Mouse (Mus musculus): ENCODE measurements around the gene Spdya.
A peak's percentile ranks its signal among the peaks of the same experiment; 100 is the strongest.
"Not testable (repeated sequence)": the region's sequence is repeated elsewhere in the genome, so short reads cannot be mapped to it uniquely, and the experiment has no call there.

The Spdya gene

DNA sequence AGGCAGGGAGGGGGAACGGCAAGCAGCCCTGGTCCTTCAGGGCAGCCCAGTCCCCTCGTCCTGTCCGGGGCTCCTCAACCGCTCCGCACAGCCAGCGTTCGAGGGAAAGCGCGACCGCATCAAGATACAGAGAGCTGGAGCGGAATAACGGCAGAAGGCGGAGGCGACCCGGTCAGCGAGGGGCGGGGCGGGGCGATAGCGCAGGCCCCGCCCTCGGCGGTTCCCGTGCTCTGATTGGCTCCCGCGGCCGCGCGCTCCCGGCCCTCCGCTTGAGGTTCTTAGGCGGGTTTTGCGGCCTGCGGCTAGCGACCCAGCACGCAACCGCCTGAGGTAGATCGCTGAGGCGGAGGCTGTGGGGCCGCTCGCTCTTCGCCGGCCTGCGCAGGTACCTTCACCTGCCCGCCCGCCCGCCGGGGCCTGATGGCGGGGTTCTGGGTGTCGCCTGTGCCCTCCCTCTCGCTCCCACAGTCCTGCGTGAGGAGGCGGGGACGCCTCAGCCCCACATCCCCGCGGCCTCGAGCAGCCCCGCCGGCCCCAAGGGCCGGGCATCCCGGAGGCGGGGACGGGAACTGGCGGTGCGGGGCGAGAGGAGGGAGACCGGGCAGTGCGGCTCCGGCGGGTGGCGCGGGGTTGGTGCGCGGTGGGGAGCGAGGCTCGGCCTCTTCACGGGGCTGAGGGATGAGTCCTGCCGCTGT lies at the start of gene Spdya:
TSS of gene Spdya (plus strand) at position 305 of the 695 bp plus-strand sequence.
- peak; percentile 95 for DNase-seq

DNA sequence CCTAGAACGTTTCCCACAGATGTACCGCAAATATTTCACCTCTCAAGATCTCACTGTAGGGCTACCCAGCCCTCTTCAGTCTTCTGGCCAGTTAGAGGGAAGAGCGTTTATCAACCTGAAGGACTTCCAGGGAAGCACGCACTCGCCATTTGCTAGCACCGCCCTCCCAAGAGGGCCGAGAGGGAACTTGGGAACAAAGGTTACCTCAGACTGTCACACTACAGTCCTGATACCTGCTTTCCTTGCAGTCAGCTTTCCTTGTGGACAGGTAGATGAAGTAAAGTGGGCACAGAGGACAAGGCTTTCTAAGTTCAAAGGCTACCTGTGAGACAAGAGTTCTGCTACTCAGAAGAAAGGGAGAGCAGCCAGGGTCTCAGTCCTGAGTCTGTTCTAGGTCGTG lies 45.0 kb upstream of the Spdya start:
- no peak for DNase-seq

DNA sequence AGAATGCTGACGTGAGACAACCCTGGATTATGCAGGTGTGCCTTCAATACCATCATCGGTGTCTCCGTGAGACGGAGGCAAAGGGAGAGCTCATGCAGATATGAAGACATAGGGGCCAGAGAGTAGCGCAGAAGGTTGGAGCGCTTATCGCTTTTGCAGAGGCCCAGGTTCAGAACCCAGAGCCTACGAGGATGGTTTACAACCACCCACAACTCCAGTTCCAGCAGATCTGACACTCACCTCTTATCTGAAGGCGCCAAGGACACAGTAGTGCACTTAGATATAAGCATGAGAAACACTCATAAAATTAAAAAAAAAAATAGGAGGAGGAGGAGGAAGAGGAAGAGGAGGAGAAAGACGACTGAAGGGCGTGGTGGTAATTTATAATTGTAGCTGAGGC lies 41.6 kb upstream of the Spdya start:
- no peak for DNase-seq

DNA sequence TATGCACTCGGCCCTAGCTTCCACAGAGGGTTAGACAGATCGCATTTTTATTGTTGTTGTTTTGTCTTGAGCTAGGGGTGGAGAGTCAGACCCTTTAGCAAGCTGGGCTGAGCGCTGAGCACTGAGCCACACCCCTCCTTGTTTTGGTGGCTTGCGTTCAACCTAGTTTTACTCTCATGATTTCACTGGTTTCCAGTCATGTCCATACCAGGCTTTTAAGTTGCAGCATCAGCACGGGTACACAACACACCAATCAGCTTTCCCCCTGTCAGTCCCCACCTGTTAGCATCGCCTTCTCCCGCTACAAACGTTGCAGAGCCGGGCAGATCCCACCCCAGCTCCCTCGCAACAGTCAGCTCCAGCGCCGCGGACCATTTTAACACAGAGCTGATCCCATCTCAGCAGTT lies 25.6 kb upstream of the Spdya start:
- no peak for DNase-seq

DNA sequence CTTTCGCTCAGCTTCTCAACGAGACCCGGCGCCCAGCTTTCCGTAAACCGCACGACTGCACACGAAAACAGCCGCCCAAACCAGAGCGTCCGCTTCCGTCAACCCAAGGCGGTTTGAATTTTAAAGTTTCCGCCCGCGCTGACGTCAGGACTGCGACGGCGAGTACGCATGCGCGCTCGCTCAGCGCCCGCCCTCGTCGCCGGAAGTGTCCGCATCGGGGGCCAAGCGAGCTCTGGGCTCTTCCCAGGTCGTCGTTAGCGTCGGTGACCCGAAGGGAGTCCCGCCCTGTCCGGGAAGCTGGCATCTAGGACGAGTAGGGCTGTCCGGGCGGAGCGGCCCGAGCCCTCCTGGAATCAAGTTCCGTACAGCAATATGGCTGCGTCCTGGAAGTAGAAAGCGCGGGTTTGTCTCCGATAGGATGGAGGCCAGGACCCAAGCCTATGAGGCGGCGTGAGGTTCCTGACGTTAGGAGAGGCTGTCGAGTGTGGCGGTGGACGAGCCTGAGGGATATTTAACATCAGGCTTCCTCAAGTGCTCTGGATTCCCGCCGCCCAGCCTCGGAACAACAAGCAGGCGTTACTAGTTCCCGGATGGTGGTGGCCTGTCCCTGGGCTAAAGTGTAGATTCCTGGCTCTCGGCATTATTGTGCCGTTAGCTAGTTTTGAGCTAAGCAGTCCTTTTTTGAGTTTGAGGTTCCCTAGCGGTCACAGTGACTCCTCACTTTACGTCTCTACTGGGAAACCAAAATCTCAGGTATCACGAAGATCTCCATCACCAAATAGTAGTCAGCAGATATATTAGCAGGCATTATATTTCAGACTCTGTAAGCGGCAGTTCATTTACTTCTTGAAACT lies 24.9 kb upstream of the Spdya start, which contains the start of gene Ndc80:
TSS of gene Ndc80 (minus strand) at position 147 of the 854 bp plus-strand sequence.
- DNase-seq: peak; percentile 99

DNA sequence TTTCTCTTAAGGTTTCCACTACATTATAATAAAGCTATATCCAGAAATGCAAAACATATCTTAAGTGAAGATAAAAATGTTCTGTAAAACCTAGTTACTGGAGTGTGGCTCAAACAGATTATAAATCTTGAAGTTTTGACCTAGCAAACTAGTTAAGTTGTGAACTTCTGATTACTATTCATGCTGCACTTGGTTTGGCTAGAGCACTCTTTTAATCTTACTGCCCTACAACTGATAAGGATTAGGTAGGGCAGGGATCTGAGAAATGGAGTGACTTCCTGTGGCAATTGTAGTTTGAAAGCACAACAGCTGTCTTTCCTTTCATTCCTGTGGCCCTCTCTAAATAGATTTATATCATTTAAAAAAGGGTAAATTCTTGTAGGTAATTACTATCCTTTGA lies 23.8 kb upstream of the Spdya start:
- no peak for DNase-seq

DNA sequence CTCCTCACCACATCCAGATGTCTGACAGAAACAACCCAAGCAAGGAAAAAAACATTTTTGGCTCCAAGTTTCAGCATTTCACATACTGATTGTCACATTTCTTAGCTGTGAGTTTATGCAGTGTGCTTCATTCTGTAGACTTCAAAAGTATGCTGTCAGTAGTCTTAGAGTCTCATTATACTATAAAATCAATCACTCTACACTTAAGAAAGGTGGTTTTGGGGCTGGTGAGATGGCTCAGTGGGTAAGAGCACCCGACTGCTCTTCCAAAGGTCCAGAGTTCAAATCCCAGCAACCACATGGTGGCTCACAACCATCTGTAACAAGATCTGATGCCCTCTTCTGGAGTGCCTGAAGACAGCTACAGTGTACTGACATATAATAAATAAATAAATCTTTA lies 16.3 kb upstream of the Spdya start:
- not testable (repeated sequence) for DNase-seq

DNA sequence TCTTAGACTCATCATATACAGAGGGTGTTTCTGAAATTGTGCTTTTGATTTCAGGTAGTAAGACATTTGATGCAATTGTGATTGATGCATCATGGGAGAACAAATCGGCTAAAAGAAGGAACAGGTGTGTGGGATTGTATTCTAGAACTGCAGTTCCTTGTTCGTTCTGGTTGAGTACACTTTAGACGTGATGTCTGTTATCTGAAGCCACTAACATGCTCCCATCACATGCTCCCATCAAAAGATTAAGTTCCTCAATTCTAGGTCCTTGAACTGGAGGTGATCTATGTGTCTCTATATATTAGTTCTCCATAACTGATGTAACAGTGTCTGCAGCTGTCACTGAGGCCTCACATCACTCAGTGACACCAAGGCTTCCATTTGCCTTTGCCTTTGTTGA lies 14.7 kb upstream of the Spdya start:
- DNase-seq: no peak

DNA sequence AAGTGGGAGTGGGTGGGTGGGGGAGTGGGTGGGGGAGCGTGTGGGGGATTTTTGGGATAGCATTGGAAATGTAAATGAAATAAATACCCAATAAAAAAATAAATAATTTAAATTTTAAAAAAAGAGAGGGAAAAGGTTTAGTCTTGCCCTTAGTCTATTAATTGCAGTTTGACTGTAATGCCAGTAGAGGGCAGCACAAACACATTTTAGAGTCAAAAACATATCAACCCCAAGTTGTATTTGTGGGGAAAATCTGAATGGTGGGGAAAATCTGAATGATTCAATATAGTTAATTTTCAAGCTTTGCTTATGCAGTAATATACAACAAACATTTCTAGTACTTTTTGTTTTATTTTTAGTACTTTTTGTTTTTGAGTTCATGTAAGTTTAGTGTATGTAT lies 3.3 kb upstream of the Spdya start:
- peak; percentile 55 for DNase-seq

DNA sequence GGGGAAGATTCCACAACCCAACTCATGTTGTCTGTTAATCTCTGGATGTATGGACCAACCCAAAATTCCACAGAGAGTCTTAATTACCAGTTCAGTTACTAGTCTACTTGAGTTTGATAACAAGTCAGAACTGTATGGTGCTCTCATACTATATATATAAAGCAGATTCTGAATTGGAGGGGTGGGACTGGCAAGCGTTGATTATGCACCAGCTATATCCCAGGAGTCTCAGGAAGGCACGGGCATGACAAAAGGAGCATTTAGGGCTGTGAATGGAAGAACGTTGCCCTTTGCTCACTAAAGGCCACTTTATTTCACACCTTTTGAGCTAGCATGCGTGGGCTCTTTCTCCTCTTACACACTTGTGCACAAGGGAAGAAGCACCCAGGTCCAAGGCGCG lies 511 bp upstream of the Spdya start:
- DNase-seq: no peak

DNA sequence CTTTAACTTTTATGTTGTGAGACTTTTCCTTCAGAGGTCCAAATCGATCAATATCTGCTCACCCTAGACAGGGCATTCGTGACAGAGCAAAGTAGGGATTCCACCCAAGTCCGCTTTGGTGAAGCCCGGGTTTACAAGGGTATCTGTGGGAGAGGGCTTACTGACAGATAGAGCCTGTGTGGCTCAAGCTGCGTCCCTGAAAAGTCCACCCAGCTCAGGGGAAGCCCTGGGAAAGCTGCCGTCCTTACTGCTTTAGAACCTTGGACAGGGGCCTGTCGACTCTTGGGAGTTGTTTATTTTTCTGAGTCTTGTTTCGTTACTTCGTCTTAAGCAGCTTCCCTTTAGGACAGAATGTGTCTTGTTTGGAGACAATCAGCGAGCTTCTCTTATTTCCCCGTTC lies 1.0 kb downstream of the Spdya start:
- peak; percentile 22 for DNase-seq

DNA sequence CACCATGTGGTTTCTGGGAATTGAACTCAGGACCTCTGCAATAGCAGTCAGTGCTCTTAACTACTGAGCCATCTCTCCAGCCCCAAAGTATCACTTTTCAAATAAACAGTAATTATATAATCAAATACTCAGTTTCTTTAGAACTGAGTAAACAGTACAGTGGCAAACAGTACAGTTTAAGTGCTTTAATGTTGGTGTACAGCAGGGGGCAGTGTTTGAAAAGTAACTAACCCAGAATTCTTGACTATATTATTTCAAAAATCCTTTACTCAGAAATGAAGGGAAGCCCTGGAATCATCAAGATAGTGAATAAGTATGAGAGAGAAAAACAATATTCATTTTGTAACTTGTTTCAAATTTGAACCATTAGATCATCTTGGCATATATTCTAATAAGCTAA lies 9.8 kb downstream of the Spdya start:
- DNase-seq: peak; percentile 58

DNA sequence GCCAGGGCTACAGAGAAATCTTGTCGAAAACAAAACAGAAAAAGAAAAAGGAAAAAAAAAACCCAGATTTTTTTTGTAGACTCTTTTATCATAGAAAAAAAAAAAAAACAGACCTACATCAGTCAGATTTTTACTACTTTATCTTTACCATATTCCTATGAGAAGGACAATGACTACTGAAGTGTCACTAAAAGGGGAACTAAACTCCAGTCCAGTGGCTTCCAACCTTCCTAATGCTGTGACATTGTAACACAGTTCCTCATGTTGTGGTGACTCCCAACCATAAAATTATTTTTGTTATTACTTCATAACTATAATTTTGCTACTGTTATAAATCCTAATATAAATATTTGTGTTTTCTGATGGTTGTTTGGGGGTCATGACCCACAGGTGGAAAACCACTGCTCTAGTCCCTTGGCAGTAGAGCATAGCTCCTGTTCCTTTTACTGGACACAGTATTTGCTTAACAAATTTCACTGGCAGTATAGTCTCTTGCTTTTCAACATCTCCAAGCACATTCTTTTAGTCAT lies 27.4 kb downstream of the Spdya start:
- no peak for DNase-seq

DNA sequence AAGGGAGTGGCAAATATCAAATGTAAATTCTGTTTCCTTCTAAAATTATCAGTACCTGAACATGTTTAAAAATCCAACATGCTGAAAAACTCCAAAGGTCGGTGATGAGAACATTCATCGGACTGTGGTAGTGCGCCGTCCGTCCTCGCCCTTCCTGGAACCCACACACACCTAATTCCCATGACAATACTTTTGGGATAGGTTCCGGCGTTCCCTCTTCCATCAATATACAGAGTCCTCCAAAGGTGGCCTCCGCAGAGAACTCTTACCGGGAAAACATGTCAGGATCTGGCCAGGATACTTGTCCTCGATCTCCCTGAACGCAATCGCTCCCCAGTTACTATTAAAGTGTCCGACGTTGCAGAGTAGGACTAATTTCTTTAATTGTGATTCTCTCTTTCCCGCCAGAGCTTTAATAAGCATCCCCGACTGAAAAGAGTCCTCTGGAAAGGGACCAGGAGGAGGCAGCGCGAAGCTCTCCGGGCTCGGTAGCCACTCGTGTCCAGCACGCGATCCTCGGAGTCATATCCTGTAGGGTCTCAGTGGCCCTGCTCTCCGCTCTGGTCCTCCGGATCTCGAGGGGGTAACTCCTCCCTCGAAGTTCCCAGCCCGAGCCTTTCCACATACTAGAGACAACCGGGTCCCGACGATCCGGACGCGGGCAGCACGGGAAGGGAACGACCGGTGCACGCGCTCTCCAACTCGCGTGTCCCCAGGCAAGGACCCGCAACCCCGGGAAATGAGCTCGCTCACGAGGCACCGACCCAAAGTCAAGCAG lies 46.2 kb downstream of the Spdya start:
- no peak for DNase-seq

DNA sequence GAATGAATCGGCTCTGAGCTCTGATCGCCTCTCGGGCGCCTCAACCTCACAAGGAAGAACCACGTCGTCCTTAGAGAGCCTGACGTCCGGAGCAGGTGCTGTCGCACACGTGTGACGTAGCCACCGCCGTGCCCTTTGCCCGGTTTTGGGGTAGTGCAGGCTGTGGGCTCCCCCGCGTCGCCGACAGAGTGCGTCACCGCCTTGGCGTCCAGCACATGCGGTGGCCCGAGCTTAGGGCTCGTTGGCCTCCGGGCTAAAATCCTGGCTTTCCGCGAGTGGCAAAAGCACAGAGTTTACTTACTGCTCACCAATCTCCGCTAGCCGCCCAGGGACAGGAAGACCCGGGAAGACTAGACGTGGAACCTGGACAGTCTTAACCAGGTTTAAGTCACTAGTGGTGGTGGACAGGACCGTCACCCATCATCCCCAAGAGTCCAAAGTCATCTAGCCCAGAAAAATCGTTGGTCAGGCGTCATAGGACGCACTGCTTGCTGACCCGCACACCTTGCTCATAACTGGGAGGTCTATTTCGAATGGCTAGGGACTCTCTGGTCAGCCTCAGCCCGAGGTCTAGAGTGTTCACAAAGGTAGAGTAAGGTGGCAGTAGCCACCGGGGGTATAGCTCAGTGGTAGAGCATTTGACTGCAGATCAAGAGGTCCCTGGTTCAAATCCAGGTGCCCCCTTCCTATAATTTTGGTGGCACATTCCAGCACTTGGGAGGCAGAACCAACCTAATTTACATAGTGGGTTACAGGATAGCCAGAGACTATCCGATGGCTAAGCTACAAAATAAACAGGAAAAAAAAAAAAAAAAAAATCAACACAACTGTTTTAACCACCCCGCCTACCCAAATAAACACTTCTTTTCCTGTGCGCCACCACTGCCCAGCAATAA lies 47.0 kb downstream of the Spdya start:
- peak; percentile 93 for DNase-seq

DNA sequence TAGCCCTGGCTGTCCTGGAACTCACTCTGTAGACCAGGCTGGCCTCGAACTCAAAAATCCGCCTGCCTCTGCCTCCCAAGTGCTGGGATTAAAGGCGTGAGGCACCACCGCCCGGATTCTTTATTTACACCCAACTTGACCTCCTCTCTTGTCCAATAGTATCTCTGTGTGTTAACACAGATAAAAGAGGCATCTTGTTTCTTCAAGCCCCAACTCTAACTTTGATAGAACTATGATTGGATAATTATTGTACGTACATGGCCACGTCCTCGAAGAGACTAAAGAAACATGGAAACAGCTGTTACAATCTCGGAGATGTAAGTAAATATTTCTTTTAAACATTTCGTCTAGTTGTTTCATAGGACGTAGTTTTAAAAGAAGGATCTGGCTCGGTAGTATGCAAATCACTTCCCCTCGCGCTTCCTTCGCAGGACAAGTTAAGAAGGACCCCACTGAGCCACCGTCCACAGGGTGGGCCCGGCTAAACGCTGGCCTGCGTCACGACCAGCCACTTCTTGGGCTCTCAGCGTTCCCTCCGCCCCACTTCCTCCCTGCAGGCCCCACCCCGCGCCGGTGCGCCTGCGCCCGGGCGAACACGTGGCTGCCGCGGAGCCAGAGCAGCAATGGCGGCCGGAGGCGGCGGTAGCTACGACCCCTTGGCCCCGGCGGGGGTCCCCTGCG lies 63.9 kb downstream of the Spdya start, which contains the start of gene Wdr43:
TSS of gene Wdr43 (plus strand) at position 258 of the 681 bp plus-strand sequence.
- DNase-seq: peak; percentile 98

DNA sequence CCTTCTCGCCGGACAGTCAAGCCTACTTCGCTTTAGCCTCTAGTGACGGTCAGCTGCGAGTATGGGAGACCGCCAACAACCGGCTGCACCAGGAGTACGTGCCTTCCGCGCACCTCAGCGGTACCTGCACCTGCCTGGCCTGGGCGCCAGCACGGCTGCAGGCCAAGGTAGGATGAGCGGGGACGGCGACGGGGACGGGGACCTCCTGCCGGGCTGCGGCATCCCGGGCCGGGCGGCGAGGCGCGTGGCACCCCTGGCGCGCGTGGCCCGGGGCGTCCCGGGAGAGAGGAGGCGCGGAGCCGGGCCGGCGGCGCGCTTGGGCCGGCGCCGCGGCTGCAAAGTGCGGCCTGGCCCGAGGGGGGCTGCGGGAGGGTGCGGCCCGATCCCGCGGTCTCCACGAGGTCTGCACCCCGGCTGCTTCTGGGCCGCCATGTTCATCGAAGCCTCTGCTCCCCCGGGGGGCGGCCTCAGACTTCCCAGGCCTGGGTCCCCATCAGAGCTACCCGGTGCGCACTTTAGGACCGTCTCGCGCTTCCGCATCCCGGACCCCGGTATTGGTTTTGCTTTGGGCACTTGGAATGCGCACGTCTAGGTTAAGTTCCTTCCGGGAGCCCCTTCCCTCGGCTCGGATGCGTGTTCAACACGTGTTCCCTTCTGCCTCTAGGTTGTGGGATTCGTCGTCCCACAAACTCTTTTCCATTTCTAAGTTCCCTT lies 64.6 kb downstream of the Spdya start:
- peak; percentile 32 for DNase-seq

DNA sequence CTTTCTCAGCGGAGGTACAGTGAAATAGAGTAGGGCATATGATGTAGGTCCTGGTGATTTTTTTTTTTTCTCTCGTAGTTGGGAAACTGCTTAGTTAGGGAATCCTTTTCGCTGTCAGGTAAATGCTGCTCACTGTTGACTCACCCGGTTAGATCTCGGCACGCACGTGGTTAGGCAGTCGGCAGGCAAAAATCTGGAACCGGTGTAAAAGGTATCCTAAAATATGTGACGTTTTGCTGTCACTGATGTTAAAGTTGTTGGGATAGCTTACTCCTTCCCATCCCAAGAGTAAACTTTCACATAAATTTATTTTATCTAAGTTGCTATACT lies 65.1 kb downstream of the Spdya start:
- DNase-seq: no peak

DNA sequence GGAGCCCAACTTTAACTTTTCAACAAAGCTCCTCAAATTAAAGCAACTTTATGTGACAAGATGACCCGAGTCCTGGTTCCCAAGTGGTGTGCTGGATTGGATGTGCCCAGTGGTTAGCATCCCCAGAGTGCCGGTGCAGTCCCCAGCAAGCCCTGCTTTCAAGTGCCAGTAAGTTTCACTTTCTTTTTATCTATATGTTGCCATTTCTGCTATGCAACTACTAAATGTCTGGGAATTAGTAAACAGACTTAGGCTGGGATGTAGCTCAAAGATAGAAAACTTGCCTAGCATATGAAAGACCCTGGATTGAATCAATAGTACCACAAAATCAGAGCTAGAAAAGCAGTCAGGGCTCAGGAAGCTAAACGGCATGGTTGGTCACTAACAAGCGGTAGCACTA lies 66.1 kb downstream of the Spdya start:
- no peak for DNase-seq

DNA sequence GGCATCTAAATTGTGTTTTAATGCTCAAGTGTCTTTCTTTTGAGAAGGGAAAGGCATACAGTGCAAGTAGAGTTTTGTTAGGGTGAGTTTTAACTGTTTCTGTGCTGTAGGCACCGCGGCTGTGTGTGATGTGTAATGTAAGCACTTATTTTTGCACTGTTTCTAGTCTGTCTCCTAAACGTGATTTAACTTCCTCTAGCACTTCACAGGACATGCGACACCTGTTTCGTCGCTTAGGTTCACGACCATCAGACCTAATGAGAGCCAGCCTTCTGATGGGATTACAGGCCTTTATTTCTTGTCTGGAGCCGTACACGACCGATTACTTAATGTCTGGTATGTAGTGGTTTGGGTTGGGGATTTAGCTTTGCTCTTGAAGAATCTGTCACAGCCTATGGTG lies 79.9 kb downstream of the Spdya start:
- no peak for DNase-seq

DNA sequence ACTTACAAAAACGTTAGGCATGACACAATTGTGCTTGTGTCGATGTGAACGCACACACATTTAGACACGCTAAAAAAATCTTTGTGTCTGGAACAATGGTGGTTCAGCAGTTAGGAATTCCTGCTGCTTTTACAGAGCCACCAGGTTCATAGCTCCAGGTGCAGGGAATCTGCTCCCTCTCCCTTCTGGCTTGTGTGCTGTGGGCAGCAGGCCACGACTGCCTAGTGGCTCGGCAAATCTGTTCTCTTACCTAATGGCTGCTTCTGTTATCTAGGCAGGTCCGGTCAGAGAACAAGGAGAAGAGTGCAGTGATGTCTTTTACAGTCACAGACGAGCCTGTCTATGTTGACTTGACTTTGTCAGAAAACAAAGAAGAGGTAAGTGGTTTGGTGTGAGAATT lies 81.5 kb downstream of the Spdya start:
- no peak for DNase-seq

Data from retina, postnatal 1 day (tissue).